Mouse (Mus musculus) spleen, postnatal 36 days (tissue): ENCODE results near the gene Nmb.

ENCODE experiments used
- DNase-seq, 2 experiments: peaks; one replicate each; pipeline ENCODE4 v3.0.0; 2022; ENCODE audit warnings: low spot score in 2 of 2, mixed read lengths in 1 of 2

Nmb gene

GRCm38 (mm10) chr7:80860729-80861274 lies 44.1 kb downstream of the Nmb start, which contains the start of gene Zscan2:
Gene Zscan2 (plus strand): TSS chr7:80860920.
- peak; percentile 88 to 90 for DNase-seq

- peak; percentile 54 to 72 for DNase-seq
These were observed 44.6 kb downstream of the Nmb start for GRCm38 (mm10) chr7:80860227-80860626.

- DNase-seq: peak; percentile 68 to 71
These were observed 47.7 kb downstream of the Nmb start for GRCm38 (mm10) chr7:80857181-80857580.

- DNase-seq: no peak
These were observed 49.6 kb downstream of the Nmb start for GRCm38 (mm10) chr7:80855316-80855715.

GRCm38 (mm10) chr7:80853218-80853617 lies 51.7 kb downstream of the Nmb start:
- DNase-seq: no peak
